Mouse (Mus musculus) granulocyte monocyte progenitor cell, adult 5-6 weeks (primary cell): Measurements from ENCODE around the gene Rgl1. TPM values are rescaled to one million over a fixed set of nuclear protein-coding genes. Genes with fewer than 3 reads are reported as not detected.

Source experiments
- ATAC-seq: replicated peaks from 2 replicates; pipeline ENCODE4 v1.8.0; 2016; ENCODE audit warnings: mild to moderate bottlenecking, moderate TSS enrichment, inconsistent platforms; ENCODE audit not compliant: poor library complexity, severe bottlenecking
- total RNA-seq, 2 experiments: library from RNA; stranded (forward) in 1 of 2; stranded (reverse) in 1 of 2; fragments of 200-712, 200-1000 nt in 1 of 2; fragments of >200 nt in 1 of 2; fragmentation: Nextera tagmentation in 1 of 2; gene quantifications; 2 replicates each; pipeline ENCODE4 v1.2.3; 2014 to 2017

Gene Rgl1
- 1.6 and 3.3 TPM in 2 replicates for total RNA-seq (2014; fragmentation: Nextera tagmentation)
- total RNA-seq (2017): 0.46 and 2.1 TPM in 2 replicates

DNA sequence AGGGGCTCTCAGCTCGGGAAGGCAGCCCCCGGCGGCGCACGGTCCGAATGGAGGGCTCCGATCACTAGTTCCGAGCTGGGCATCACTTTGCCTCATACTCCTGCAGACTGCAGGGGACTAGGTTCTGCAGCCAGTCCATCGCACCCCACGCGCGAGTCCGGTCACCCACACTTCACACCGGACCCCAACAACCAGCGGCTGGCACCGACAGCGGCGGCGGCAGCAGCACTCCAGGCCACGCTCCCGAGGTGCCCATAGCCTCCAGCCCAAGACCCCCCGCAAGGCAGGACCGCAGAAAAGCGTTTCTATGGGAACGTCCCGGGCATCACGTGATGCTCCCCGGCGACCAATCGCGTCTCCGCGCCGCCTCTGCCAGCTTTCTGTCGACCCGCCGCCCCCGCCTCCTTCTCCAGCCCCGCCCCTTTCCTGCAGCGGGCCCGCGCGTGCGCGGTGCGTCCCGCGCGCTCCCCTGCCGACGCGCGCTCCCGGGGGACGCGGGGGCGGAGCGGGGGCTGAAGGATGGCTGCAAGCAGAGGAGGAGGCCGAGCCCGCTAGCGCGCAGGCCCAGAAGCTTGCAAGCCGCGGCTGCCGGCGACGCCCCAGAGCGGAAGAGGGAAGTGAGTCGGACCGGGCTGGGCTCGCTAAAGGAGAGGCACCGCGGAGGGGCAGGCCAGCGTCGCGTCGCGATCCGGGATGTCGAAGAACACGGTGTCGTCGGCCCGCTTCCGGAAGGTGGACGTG is at the start of gene Rgl1, which contains the start of gene Arpc5:
Rgl1 (minus strand) TSS at position 320 of the 741 bp plus-strand sequence.
Arpc5 (plus strand) TSS at position 511 of the 741 bp plus-strand sequence.
- peak; percentile 90 for ATAC-seq

DNA sequence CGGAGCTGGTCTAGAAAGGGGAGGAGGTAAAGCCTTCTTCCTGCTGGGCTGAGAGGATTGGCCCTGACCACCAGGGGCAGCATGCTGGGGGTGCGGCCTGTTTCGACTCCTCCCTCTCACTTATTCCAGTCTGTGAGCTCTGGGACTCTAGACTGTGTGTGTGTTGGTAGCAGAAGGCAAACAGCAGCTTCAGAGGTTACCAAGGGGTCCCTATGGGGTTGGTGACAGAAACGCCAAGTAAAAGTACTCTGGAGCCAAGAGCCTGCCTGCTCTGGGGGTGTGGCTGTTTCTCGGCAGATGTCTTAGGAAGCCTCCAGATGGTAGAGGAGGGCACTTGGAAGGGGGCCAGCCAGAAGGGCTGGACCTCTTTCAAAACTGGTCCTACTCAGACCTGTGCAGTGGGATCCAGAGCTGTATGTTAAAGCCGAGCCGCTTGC is 49.1 kb upstream of the Rgl1 start:
- peak; percentile 19; the same call in 1 of the 2 replicates for ATAC-seq

DNA sequence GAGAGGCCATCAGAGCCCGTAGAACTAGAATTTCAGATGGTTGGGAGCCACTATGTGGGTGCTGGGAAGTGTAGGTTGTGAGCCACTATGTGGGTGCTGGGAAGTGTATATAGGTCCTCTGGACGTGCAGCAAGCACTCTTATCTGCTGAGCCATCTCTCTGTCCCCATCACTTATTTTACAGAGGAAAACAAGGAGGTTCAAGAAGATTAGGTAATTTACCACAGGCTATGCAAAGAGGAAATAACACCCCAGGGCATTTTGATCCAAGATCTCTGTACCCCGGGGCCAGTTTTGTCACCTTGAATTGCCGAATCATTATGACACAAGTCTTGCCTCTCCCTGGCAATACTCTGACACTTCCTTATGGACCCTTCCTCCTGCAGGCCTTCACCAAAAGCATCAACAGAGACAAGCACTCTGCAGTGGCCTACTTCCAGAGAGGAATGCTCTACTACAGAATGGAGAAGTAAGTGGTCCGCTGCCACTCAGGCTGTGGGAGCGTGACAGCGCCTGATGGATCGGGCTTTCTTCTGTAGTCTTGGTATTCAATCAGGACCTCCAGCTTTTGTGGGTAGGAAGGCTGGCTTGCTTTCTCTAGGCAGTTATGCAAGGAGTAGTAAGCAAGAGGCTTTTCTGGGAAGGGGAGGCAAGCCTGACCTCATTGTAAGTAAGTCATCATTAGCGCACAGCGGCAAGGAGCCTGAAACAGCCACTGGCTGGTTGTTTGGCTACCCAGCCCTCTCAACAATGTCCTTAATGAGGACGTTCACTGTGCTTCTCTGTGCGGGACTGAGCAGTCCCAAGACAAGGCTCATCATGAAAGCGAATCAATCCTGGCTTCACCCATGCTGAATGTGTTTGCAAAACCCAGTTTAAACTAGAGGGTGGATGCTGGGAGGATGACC is 44.6 kb upstream of the Rgl1 start:
- peak; percentile 57 for ATAC-seq

DNA sequence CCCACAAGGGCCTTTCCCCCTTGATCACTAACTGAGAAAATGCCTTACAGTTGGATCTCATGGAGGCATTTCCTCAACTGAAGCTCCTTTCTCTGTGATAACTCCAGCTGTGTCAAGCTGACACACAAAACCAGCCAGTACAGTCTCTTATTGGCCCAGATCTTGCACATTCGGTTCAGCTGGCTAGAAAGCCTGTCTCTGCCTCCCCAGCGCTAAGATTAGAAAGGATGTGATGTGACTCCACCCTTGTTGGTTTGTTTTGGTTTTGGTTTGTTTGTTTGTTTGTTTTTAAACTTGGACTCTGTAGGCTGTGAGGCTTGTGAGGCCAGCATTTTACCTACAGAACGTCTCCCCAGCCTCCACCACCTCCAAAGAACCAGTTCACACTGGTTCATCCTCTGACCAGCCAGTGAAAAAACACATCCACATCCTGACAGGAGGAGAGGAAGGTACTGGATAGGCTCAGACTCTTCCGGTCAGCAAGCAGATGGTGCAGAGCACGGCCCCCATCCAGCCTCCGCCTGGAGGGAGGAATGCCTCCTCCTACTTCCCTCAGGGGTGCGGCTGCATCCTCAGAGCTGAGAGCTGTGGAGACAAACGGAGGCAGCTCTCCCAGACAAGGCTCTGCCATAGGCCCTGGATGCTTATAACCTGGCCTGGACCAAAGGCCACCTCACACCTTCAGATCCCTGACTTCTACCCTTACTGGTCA is 43.5 kb upstream of the Rgl1 start:
- ATAC-seq: no peak

DNA sequence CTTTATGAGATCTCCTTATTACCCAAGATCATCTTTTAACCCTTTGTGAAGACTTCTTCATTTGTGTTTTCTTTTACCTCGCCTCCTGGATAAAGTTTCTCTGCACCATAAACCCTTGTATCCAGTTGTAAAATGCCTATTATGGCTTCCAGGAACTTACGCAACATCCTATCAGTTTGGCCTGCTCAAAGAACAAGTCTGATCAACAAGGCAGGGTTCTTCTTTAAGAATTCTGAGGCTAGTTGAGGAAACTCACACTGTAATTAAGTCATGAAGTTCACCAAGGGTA is 42.2 kb upstream of the Rgl1 start:
- ATAC-seq: no peak

DNA sequence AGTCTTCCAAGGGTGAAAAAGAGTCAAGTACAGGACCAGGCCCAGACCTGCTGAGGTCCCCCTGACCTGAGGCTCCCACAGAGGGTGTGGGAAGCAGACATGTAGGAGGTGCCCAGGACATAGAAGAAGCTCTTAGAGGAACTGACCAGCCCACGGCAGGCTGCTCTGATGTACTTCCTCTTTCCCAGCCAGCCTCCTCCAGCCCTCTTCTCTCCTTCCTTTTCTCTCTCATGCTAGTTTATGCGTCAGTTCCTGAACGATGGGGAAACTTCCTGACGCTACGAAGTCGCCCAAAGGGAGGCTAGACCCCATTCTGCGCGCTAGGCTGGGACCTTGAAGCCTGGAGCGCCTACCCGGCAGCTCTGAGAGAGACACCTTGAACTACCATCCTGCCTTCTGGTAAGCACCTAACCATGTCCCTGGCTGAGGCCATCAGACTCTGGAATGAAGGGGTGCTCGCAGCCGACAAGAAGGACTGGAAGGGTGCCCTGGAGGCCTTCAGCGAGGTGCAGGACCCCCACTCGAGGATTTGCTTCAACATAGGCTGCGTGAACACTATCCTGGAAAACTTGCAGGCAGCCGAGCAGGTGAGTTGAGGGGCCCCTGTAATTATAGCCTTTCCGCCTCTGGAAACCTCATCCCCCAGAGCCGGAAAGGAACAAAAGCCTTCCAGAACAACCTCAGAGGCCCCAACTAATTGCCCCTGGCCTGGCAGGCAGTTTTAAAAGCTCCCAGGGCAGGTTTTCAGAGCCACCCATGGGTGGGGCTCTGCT is 41.7 kb upstream of the Rgl1 start:
- ATAC-seq: peak; percentile 68

DNA sequence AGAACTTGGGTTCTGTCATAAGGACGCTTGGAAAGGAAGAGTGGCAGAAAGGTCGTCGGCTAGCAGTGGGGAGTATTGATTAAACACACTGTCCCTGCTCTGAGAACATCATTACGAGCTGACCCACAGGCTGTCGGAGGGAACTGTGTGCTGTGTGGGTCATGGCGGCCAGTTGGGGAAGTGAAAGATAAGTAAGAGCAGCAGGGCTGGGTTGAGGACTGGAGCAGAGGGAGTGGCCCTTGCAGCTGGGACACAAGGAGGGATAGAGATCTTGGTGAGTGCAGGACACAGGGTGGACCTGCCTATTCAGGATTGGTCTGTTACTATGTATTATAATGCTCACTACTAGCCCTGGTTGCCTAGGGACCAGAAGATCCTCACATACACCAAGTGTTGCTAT is 38.8 kb upstream of the Rgl1 start:
- ATAC-seq: peak; percentile 54

DNA sequence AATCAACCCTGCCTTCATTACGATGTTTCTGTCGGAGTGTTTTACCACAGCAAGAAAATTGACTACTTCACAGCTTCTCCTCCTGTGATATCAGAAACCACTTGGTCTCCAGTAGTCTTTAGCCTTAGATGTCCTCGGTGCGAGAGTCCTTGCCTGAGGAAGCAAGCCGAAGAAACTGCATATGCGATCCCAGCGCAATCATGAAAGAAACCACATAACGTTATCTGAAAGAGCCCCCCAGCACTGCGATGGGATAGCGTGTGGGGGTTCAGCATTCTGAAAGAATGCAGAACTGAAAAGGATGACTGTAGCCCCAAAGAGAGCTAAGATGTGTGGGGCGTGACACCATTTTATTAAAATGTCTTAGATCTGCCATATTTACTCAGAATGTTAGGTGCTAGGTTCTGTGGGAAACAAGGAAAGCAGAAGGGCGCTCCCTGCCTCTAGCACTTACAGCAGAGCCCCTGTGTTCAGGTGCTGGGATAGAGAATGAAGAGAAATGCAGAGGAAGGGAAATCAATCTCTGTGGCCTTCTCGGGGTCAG is 34.6 kb upstream of the Rgl1 start:
- no peak for ATAC-seq

DNA sequence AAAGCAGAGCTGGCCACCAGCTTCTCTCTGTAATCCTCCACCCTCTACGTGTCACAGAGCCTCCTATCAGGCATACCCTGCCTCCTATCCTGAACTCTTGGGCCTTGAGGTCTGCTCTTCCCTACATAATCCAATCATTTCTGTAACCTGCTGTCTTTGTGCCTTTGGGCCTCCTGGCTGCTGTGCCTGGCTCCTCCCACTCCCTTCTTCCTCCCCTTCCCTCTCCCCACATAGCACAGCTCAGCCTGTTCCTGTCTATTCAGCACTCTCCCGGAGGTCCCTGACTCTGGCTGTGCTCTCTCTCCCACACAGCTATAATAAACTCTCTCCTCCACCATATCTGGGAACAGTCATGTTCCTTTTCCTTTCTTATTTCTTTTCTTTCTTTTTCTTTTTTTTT is 33.7 kb upstream of the Rgl1 start, which contains the start of gene Ncf2:
Ncf2 (plus strand) TSS at position 298 of the 400 bp plus-strand sequence.
- ATAC-seq: peak; percentile 38

DNA sequence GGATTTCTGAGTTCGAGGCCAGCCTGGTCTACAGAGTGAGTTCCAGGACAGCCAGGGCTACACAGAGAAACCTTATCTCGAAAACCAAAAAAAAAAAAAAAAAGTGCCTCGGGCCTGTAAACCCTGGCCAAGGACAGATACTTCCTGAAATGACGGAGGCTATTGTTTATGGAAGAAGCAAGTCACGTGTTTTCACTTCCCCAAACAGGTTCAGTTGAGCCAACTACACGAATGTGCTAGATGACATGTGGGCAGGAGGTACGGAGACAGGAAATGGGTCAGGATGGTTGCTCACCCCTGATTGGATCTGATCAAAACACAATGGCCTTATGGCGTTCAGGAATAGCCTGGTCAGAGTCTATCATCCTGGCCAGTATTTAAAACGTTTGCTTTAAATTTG is 32.0 kb upstream of the Rgl1 start:
- peak; percentile 93 for ATAC-seq

DNA sequence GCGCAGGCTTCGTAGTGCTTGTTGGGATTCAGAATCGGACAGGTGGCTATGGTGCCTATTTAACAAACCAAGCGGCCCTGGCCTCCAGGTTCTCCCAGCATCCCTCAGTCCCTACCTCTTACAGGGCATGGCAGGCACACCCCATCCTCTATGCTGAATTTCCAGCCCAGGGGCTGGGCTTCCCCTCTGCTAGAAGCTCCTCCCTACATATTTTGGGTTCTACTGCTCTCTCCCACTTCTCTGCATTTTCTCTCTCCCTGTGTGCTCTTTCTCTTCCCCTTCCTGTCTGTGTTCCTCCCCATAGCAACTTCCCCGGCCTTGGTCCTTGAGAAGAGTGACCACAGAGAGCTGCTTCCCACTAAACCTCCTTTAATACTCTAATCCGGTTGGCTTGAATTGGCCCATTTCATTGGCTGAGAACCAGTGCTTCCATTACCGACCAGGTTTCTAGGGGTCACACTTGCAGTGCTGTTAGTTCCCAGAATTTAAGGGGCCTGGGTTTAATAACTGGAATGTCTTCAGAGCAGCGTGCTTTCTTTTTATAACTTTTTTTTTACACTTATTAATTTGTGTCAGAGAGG is 30.6 kb upstream of the Rgl1 start:
- peak; percentile 64 for ATAC-seq

DNA sequence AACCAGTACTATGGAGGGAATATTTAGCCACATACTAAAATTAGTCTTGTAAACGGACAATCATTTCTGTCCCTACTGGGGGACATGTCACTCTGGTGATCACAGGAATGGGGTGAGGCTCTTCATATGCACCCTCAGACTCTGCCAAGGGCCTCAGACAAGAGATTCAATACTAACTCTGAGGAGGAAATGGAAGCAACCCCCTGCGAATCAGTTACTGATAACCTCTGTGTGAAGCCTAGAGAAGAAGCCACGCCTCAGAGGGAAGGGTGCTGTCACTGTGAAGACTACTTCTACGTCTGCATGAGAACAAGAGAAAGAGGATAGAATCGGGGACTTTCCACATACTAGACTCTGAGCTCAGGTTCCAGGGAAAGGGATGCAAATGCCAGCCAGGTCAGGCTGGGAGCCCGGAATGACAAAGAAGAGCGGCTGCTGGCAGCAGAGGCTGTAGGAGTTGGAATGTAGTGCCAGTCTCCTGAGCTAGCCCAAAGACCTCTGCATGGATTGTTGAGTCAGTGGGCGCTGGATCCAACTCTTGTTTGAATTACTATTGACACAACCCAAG is 29.6 kb upstream of the Rgl1 start:
- no peak for ATAC-seq

DNA sequence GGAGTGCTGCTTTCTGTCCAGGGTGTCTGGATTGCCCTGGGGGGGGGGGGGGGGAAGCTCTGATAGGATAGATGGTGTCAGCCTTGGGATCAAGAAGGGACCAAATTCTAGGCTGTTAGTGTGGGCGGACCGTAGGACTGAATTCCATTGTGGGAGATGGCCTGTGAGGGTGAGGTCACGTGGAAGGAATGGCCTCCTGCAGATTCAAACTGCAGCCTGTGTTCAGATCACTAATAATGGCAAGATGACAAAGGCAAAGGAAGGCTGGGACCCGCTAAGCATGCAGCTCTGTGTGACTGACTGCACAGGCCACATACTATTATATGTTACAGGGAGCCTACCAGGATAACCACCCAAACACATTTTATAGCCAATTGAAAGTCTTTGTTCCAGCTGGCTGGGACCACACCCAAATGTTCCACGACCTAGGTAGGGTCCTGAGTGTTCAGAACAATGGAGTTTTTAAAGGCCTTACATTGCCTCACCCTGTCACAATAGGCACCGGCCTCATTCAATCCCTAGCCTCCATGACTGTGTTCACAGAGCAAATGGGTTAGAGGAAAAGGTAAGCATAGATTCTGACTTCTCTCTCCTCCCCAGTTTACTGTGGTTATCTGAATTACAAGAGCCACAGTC is 27.5 kb upstream of the Rgl1 start:
- ATAC-seq: no peak

DNA sequence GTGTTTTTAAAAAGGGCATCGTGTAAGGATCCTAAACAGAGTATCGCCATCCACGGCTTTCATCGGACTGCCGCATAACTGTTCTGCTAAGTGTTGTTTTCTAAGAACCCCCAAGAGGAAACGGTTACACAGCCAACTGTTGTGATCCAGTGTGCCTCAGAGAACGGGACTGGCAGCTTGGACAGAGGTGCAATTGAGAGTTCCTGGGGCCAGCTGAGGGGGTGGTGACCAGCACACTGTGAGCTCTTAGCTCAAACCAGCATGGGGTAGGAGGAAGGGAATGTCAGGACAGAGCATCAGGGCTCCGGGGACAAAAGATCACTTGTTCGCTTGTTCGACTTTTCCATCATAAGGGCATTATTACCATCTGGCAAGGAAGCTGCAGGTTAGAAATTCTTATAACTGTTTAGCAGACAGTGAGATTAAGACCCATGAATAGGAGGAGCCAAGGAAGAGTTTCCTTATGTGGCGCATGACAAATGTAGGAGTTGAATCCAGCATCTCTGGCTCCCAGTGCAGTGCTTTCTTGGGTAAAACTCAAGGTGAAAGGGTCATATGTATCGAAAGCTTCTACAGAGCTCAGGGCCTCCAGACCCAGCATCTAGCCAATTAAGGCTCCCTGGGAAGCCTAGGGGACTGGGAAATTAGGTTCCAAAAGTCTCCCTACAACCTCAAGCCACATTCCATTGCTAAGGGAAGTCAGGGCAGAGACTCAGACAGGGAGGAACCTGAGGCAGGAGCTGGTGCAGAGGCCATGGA is 26.8 kb upstream of the Rgl1 start:
- ATAC-seq: no peak

DNA sequence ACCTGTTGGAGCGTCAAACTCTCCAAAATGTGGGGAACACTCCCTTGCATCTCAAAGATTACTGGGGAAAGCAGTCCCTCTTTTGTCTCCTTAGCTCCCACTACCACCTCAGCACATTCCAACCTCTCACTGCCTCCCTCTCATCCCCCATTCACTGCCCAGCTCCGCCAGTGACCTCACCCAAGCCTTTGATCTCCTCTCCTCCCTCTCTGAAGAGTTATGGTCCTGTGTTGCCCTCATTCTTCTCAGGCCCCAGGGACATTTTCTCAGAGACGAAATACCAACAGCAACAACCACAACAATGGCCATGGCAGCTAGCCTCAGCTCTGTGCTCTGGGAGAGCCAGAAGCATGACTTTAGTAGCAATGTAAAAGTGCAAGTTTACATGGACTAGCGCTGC is 25.1 kb upstream of the Rgl1 start:
- no peak for ATAC-seq

DNA sequence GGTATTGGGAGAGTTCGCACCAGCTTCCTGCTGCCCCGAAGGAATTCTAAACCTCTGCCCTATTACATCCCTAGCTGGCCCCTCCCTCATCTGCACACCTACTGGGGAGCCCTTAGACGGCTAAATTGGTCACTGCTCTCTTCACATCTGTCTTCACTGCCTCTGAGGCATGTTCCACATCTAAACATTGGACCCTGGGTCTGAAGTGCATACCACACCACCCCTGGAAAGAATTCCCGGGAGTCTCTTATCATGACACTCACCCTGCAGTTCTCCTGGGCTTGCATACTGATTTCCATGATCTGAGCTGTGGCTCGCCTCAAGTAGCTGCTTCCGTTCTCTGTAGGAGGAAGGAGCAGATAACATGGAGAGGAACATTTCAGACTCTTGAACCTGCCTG is 24.7 kb upstream of the Rgl1 start:
- no peak for ATAC-seq

DNA sequence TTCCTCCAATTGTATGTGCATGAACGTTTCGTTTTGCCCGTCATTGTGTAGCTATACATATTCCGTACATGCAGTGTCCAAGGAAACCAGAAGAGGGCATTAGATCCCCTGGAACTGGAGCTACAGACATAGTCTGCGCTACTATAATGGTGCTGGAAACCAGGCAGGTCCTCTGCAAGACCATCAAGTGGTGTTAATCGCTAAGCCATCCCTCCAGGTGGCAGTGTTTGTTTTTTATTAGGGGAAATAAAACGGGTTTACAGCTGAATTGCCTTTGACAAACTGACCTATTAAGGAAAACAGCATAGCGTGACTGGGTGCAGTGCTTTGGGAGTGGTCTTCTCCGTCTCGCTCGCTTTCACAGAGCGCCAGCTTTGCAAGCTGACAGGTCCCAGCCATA is 24.1 kb upstream of the Rgl1 start:
- ATAC-seq: peak; percentile 69

DNA sequence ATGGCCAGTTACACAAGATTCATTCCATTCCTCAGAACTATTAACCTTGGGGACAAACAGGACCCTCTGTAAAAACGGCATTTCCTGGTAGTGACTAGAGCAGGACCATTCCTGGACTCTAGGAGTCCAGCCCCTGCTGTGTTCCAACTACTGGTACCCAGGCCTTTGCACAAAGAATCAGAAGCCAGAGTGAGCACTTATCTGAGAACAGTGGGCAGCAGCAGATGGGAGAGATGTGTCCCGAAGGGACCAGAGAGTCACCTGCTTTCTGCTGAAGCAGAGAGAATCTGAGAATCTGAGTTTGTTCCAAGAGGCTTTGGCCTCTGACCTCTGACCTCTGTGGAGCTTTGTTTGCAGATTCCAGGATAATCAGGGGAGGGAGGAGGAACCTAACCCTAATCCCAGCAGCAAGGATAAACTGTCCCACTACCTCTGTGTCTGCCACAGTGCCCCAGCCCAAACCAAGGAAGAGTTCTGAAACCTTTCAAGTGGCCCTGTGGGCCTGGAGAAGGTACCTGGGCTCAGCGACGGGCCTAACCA is 22.0 kb upstream of the Rgl1 start:
- ATAC-seq: no peak
